Mouse (Mus musculus) kidney, postnatal 25 days (tissue): Measurements from ENCODE around the gene Larp1b.

Experiments used
- DNase-seq, 2 experiments: peaks; one replicate each; pipeline ENCODE4 v3.0.0; 2021; ENCODE audit warnings: mixed read lengths in 2 of 2

Gene Larp1b

GRCm38 (mm10) chr3:41030705-41031104, 81.1 kb downstream of the Larp1b start:
- no peak for DNase-seq

- no peak for DNase-seq
Observed at GRCm38 (mm10) chr3:41031286-41032210, 81.9 kb downstream of the Larp1b start.

- no peak for DNase-seq
Observed at GRCm38 (mm10) chr3:41038297-41038916, 88.8 kb downstream of the Larp1b start.

- DNase-seq = no peak
Observed at GRCm38 (mm10) chr3:41041241-41041640, 91.6 kb downstream of the Larp1b start.

- DNase-seq = peak in 1 of 2 experiments; percentile 34
Observed at GRCm38 (mm10) chr3:41042195-41042938, 92.7 kb downstream of the Larp1b start.

- DNase-seq = no peak
Observed at GRCm38 (mm10) chr3:41043756-41044354, 94.2 kb downstream of the Larp1b start.

- DNase-seq = no peak
Observed at GRCm38 (mm10) chr3:41047838-41048237, 98.2 kb downstream of the Larp1b start.

- no peak for DNase-seq
Observed at GRCm38 (mm10) chr3:41053334-41053733, 103.7 kb downstream of the Larp1b start.

- peak; percentile 11 to 51 for DNase-seq
Observed at GRCm38 (mm10) chr3:41058395-41058794, 108.8 kb downstream of the Larp1b start.

GRCm38 (mm10) chr3:41059249-41059648, 109.6 kb downstream of the Larp1b start:
- DNase-seq = no peak

- no peak for DNase-seq
Observed at GRCm38 (mm10) chr3:41061831-41062565, 112.4 kb downstream of the Larp1b start.

GRCm38 (mm10) chr3:41062758-41063157, 113.1 kb downstream of the Larp1b start:
- DNase-seq = no peak

GRCm38 (mm10) chr3:41065320-41065719, 115.7 kb downstream of the Larp1b start:
- DNase-seq = no peak

GRCm38 (mm10) chr3:41070519-41070918, 120.9 kb downstream of the Larp1b start:
- peak; percentile 27 to 44 for DNase-seq

- DNase-seq = no peak
Observed at GRCm38 (mm10) chr3:41075376-41075775, 125.7 kb downstream of the Larp1b start.

- no peak for DNase-seq
Observed at GRCm38 (mm10) chr3:41078673-41079072, 129.0 kb downstream of the Larp1b start.

GRCm38 (mm10) chr3:41080724-41081123, 131.1 kb downstream of the Larp1b start:
- DNase-seq = no peak

GRCm38 (mm10) chr3:41081474-41082301, 132.1 kb downstream of the Larp1b start:
- DNase-seq = peak; percentile 34 to 46

GRCm38 (mm10) chr3:41082520-41082884, 132.9 kb downstream of the Larp1b start:
- no peak for DNase-seq

GRCm38 (mm10) chr3:41082885-41083789, 133.5 kb downstream of the Larp1b start, which contains the start of gene Pgrmc2:
Pgrmc2 (minus strand) TSS chr3:41083046.
- peak; percentile 97 to 99 for DNase-seq
